ENCODE assay signal across 24 mouse cellular contexts in genomic region chr10:59527819-59528218, GRCm38 (mm10).
A peak's percentile ranks its signal among the peaks of the same experiment; 100 is the strongest.
DNase-seq lines count a peak whose midpoint lies in the region; ATAC-seq and TF ChIP-seq lines count a peak whose summit lies in the region.
"Had no signal": no experiment of that assay in that cellular context is flagged by ENCODE, and none has a peak within 500 bp of the region (broad histone marks: within the 10 kb centered on the region; RNA-seq: fewer than 3 reads in every experiment).

No protein-coding gene starts in this region.

- H3K9ac ChIP-seq in lung, embryonic 14.5 days = no peak overlapping the region
- H3K9ac ChIP-seq in midbrain, embryonic 13.5 days (replicated peaks) = no peak overlapping the region
- H3K9ac ChIP-seq: embryonic facial prominence, embryonic 13.5 days; embryonic facial prominence, embryonic 15.5 days; forebrain, embryonic 12.5 days had no signal

- no peak overlapping the region for H3K4me3 ChIP-seq in lung, embryonic 14.5 days (ENCODE audit: low read depth, low read length)
- peak overlapping the region; percentile 45; the same call in 1 of the 2 replicates for H3K4me3 ChIP-seq in E14TG2a.4 (replicated peaks; ENCODE audit: low read length)
- H3K4me3 ChIP-seq in midbrain, embryonic 13.5 days (replicated peaks) = no peak overlapping the region
- H3K4me3 ChIP-seq: embryonic facial prominence, embryonic 13.5 days; embryonic facial prominence, embryonic 15.5 days; erythroblast, embryonic 14.5 days; forebrain, embryonic 10.5 days; forebrain, embryonic 12.5 days had no signal

- no peak overlapping the region for H3K27ac ChIP-seq in lung, embryonic 14.5 days (ENCODE audit: low read depth)
- no peak overlapping the region for H3K27ac ChIP-seq in midbrain, embryonic 13.5 days
- H3K27ac ChIP-seq: embryonic facial prominence, embryonic 13.5 days; embryonic facial prominence, embryonic 15.5 days; forebrain, embryonic 10.5 days; forebrain, embryonic 12.5 days had no signal

- peaks cover 14% of the 10 kb centered on the region; the same call in 1 of the 2 replicates for H3K4me1 ChIP-seq in lung, embryonic 14.5 days (ENCODE audit: insufficient read depth)
- H3K4me1 ChIP-seq in E14TG2a.4 (replicated peaks; ENCODE audit: low read depth, low read length) = peaks cover 38% of the 10 kb centered on the region
- H3K4me1 ChIP-seq in midbrain, embryonic 13.5 days (replicated peaks) = peaks cover 9% of the 10 kb centered on the region

- no peak for ATAC-seq in lung, embryonic 14.5 days (ENCODE audit: insufficient read depth)
- no peak for ATAC-seq in midbrain, embryonic 13.5 days
- ATAC-seq: CD4-positive, CD25-positive, alpha-beta regulatory T cell, adult 4 months; forebrain, embryonic 14.5 days; forebrain, embryonic 16.5 days had no signal

- no peaks in the 10 kb centered on the region for H3K27me3 ChIP-seq in lung, embryonic 14.5 days (ENCODE audit: insufficient read depth, low read length)
- no peaks in the 10 kb centered on the region for H3K27me3 ChIP-seq in E14TG2a.4 (ENCODE audit: insufficient read depth, low read length)
- H3K27me3 ChIP-seq in midbrain, embryonic 13.5 days = no peaks in the 10 kb centered on the region
- H3K27me3 ChIP-seq: CH12.LX; embryonic facial prominence, embryonic 13.5 days; embryonic facial prominence, embryonic 15.5 days; forebrain, embryonic 12.5 days had no signal

- H3K4me2 ChIP-seq in lung, embryonic 14.5 days = no peak overlapping the region
- no peak overlapping the region for H3K4me2 ChIP-seq in midbrain, embryonic 13.5 days (replicated peaks)
- H3K4me2 ChIP-seq: embryonic facial prominence, embryonic 13.5 days; embryonic facial prominence, embryonic 15.5 days; forebrain, embryonic 12.5 days had no signal

- H3K36me3 ChIP-seq in lung, embryonic 14.5 days (ENCODE audit: insufficient read depth) = no peaks in the 10 kb centered on the region
- H3K36me3 ChIP-seq in E14TG2a.4 (ENCODE audit: insufficient read depth, low read length) = no peaks in the 10 kb centered on the region
- H3K36me3 ChIP-seq in midbrain, embryonic 13.5 days = no peaks in the 10 kb centered on the region
- H3K36me3 ChIP-seq: embryonic facial prominence, embryonic 13.5 days; embryonic facial prominence, embryonic 15.5 days; forebrain, embryonic 10.5 days; forebrain, embryonic 12.5 days had no signal

- H3K9me3 ChIP-seq in lung, embryonic 14.5 days (ENCODE audit: low read depth, low read length) = no peaks in the 10 kb centered on the region
- H3K9me3 ChIP-seq in E14TG2a.4 (ENCODE audit: low read length) = no peaks in the 10 kb centered on the region
- no peaks in the 10 kb centered on the region for H3K9me3 ChIP-seq in midbrain, embryonic 13.5 days
- H3K9me3 ChIP-seq: embryonic facial prominence, embryonic 13.5 days; embryonic facial prominence, embryonic 15.5 days; forebrain, embryonic 10.5 days; forebrain, embryonic 12.5 days had no signal

- WGBS in lung, embryonic 14.5 days = 79% methylated on average over 5 of the region's 5 CpGs
- WGBS in midbrain, embryonic 13.5 days = 95% methylated on average over 5 of the region's 5 CpGs

- no peak for TF ChIP-seq CTCF in lung, embryonic 14.5 days (IDR thresholded peaks at IDR 0.05; ENCODE audit: low read depth)
- TF ChIP-seq CTCF in E14TG2a.4 (conservative IDR thresholded peaks at IDR 0.05; ENCODE audit: low read length) = no peak

- DNase-seq in lung, embryonic 14.5 days = peak; percentile 28
- no peak for DNase-seq in lung, postnatal 4 days
- DNase-seq in ovary, postnatal 10 days (ENCODE audit: low spot score) = no peak
- DNase-seq: adrenal gland, adult 2 months; adrenal gland, postnatal 10 days; adrenal gland, postnatal 25 days; cerebellum, adult 11 months; cerebellum, adult 18-20 months; cerebellum, adult 8-10 months; cerebellum, adult 9-11 months; cerebellum, postnatal 14 days; cerebellum, postnatal 36 days; embryo, embryonic 11 days had no signal
